Mouse (Mus musculus): ENCODE measurements around the gene Bcar3. TPM values are rescaled to one million over a fixed set of nuclear protein-coding genes. Genes with fewer than 3 reads are reported as not detected.
A peak's percentile ranks its signal among the peaks of the same experiment; 100 is the strongest.

The Bcar3 gene
- polyA plus RNA-seq, 1 experiment: 19.4 TPM

- DNase-seq (ENCODE audit: extremely low spot score in 1 of 2, low spot score in 1 of 2): peak in 1 of 2 experiments; percentile 6
Measured at GRCm38 (mm10) chr3:122333902-122334301, 40.0 kb downstream of the Bcar3 start.

- DNase-seq (ENCODE audit: extremely low spot score in 1 of 2, low spot score in 1 of 2): no peak
Measured at GRCm38 (mm10) chr3:122334375-122334774, 40.4 kb downstream of the Bcar3 start.

- DNase-seq (ENCODE audit: extremely low spot score in 1 of 2, low spot score in 1 of 2): no peak
Measured at GRCm38 (mm10) chr3:122336030-122336429, 42.1 kb downstream of the Bcar3 start.

GRCm38 (mm10) chr3:122337992-122338391 is 44.1 kb downstream of the Bcar3 start:
- no peak for DNase-seq (ENCODE audit: extremely low spot score in 1 of 2, low spot score in 1 of 2)

GRCm38 (mm10) chr3:122338897-122339296 is 45.0 kb downstream of the Bcar3 start:
- no peak for DNase-seq (ENCODE audit: extremely low spot score in 1 of 2, low spot score in 1 of 2)

GRCm38 (mm10) chr3:122340135-122341068 is 46.5 kb downstream of the Bcar3 start:
- no peak for DNase-seq (ENCODE audit: extremely low spot score in 1 of 2, low spot score in 1 of 2)

- DNase-seq (ENCODE audit: extremely low spot score in 1 of 2, low spot score in 1 of 2): peak in 1 of 2 experiments; percentile 46
Measured at GRCm38 (mm10) chr3:122343437-122343853, 49.5 kb downstream of the Bcar3 start.

- no peak for DNase-seq (ENCODE audit: extremely low spot score in 1 of 2, low spot score in 1 of 2)
Measured at GRCm38 (mm10) chr3:122344350-122344749, 50.4 kb downstream of the Bcar3 start.

GRCm38 (mm10) chr3:122345977-122346472 is 52.1 kb downstream of the Bcar3 start:
- DNase-seq (ENCODE audit: extremely low spot score in 1 of 2, low spot score in 1 of 2): no peak

GRCm38 (mm10) chr3:122346600-122346999 is 52.7 kb downstream of the Bcar3 start:
- no peak for DNase-seq (ENCODE audit: extremely low spot score in 1 of 2, low spot score in 1 of 2)

- no peak for DNase-seq (ENCODE audit: extremely low spot score in 1 of 2, low spot score in 1 of 2)
Measured at GRCm38 (mm10) chr3:122348677-122349076, 54.7 kb downstream of the Bcar3 start.

GRCm38 (mm10) chr3:122352801-122353200 is 58.9 kb downstream of the Bcar3 start:
- no peak for DNase-seq (ENCODE audit: extremely low spot score in 1 of 2, low spot score in 1 of 2)

- DNase-seq (ENCODE audit: extremely low spot score in 1 of 2, low spot score in 1 of 2): no peak
Measured at GRCm38 (mm10) chr3:122359426-122359825, 65.5 kb downstream of the Bcar3 start.

- no peak for DNase-seq (ENCODE audit: extremely low spot score in 1 of 2, low spot score in 1 of 2)
Measured at GRCm38 (mm10) chr3:122359954-122360353, 66.0 kb downstream of the Bcar3 start.

GRCm38 (mm10) chr3:122360721-122361138 is 66.8 kb downstream of the Bcar3 start:
- peak in 1 of 2 experiments; percentile 7 for DNase-seq (ENCODE audit: extremely low spot score in 1 of 2, low spot score in 1 of 2)

GRCm38 (mm10) chr3:122362719-122363118 is 68.8 kb downstream of the Bcar3 start:
- DNase-seq (ENCODE audit: extremely low spot score in 1 of 2, low spot score in 1 of 2): no peak

- no peak for DNase-seq (ENCODE audit: extremely low spot score in 1 of 2, low spot score in 1 of 2)
Measured at GRCm38 (mm10) chr3:122364565-122364964, 70.6 kb downstream of the Bcar3 start.

- no peak for DNase-seq (ENCODE audit: extremely low spot score in 1 of 2, low spot score in 1 of 2)
Measured at GRCm38 (mm10) chr3:122365326-122365725, 71.4 kb downstream of the Bcar3 start.

GRCm38 (mm10) chr3:122371646-122372341 is 77.9 kb downstream of the Bcar3 start:
- no peak for DNase-seq (ENCODE audit: extremely low spot score in 1 of 2, low spot score in 1 of 2)

- DNase-seq (ENCODE audit: extremely low spot score in 1 of 2, low spot score in 1 of 2): no peak
Measured at GRCm38 (mm10) chr3:122372617-122373016, 78.7 kb downstream of the Bcar3 start.

GRCm38 (mm10) chr3:122376011-122376410 is 82.1 kb downstream of the Bcar3 start:
- no peak for DNase-seq (ENCODE audit: extremely low spot score in 1 of 2, low spot score in 1 of 2)
